In the genomic region with DNA sequence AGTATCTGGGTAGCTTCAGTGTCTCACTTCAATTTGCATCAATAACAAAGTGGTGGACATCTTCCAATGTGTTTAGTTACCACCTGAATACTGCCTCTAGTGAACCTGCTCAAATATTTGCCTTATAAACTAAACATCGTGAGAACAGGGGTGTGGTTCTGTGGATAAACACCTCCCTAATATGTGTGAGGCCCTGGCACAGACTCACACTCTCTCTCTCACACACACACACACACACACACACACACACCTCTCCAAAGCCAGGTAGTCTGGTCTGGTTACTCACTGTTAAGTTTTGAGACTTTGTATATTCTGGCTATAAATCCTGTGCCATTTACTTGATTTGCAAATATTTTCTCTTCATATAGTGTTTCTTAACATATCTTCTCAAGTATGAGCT, we compare ENCODE assay signal across 34 mouse cellular contexts.
"Had no signal": no experiment of that assay in that cellular context is flagged by ENCODE, and none has a peak within 500 bp of the region (broad histone marks: within the 10 kb centered on the region; RNA-seq: fewer than 3 reads in every experiment).

No protein-coding gene starts in this region.

- H3K4me1 ChIP-seq: intestine, embryonic 15.5 days had no signal

- DNase-seq: heart, postnatal 10 days; heart, postnatal 14 days; heart, postnatal 36 days; heart, postnatal 4 days; kidney, adult 11 months; kidney, adult 2 months; kidney, adult 8-10 months; kidney, adult 9 months; kidney, postnatal 10 days; kidney, postnatal 14 days; kidney, postnatal 36 days; kidney, postnatal 4 days; layer of hippocampus, adult 9-11 months; layer of hippocampus, postnatal 36 days had no signal

- H3K9me3 ChIP-seq: heart, embryonic 10.5 days; heart, embryonic 12.5 days; heart, embryonic 13.5 days; heart, embryonic 15.5 days; hindbrain, embryonic 10.5 days; hindbrain, embryonic 12.5 days; hindbrain, embryonic 13.5 days; hindbrain, embryonic 15.5 days; intestine, embryonic 15.5 days; kidney, embryonic 15.5 days had no signal

- H3K4me2 ChIP-seq: heart, embryonic 11.5 days; heart, embryonic 12.5 days; heart, embryonic 13.5 days; heart, embryonic 15.5 days; hindbrain, embryonic 12.5 days; hindbrain, embryonic 13.5 days; hindbrain, embryonic 14.5 days; hindbrain, embryonic 15.5 days; intestine, embryonic 15.5 days; kidney, embryonic 15.5 days had no signal

- H3K27me3 ChIP-seq: heart, embryonic 12.5 days; heart, embryonic 13.5 days; heart, embryonic 15.5 days; hindbrain, embryonic 12.5 days; hindbrain, embryonic 13.5 days; hindbrain, embryonic 15.5 days; intestine, embryonic 15.5 days; kidney, embryonic 15.5 days had no signal

- H3K36me3 ChIP-seq: heart, embryonic 10.5 days; heart, embryonic 12.5 days; heart, embryonic 13.5 days; heart, embryonic 15.5 days; hindbrain, embryonic 10.5 days; hindbrain, embryonic 12.5 days; hindbrain, embryonic 13.5 days; hindbrain, embryonic 15.5 days; intestine, embryonic 15.5 days; kidney, embryonic 15.5 days had no signal

- H3K9ac ChIP-seq: heart, embryonic 13.5 days; heart, embryonic 15.5 days; hindbrain, embryonic 12.5 days; hindbrain, embryonic 13.5 days; hindbrain, embryonic 14.5 days; hindbrain, embryonic 15.5 days; intestine, embryonic 15.5 days; kidney, embryonic 15.5 days had no signal

- ATAC-seq: hindbrain, embryonic 16.5 days; hindbrain, postnatal 0 days; inflammation-experienced regulatory T-cells, adult 6 months; intestine, embryonic 15.5 days; intestine, embryonic 16.5 days; intestine, postnatal 0 days had no signal

- H3K4me3 ChIP-seq: heart, embryonic 10.5 days; heart, embryonic 12.5 days; heart, embryonic 13.5 days; heart, embryonic 15.5 days; hindbrain, embryonic 10.5 days; hindbrain, embryonic 12.5 days; hindbrain, embryonic 13.5 days; hindbrain, embryonic 15.5 days; intestine, embryonic 15.5 days; kidney, embryonic 15.5 days; layer of hippocampus, adult 2 months; left cerebral cortex, adult 2 months had no signal

- H3K27ac ChIP-seq: hindbrain, embryonic 10.5 days; hindbrain, embryonic 12.5 days; hindbrain, embryonic 13.5 days; hindbrain, embryonic 14.5 days; hindbrain, embryonic 15.5 days; hindbrain, postnatal 0 days; intestine, embryonic 15.5 days; kidney, embryonic 15.5 days; kidney, postnatal 0 days; layer of hippocampus, adult 2 months; left cerebral cortex, adult 2 months had no signal
